Mouse (Mus musculus) neutrophil, adult 5-6 weeks (primary cell): ENCODE results near the gene Hdgfl3. TPM values are rescaled to one million over a fixed set of nuclear protein-coding genes. Genes with fewer than 3 reads are reported as not detected.

Source experiments
- ATAC-seq: fragments of 151-379, 151-347 bp; 2 replicates; pipeline ENCODE4 v1.8.0; 2017; ENCODE audit warnings: mild to moderate bottlenecking, moderate TSS enrichment; ENCODE audit not compliant: insufficient number of reproducible peaks, poor library complexity, low FRiP score, severe bottlenecking; ENCODE audit errors: extremely low read depth
- total RNA-seq: library from RNA; stranded (forward); fragments of 200-1000 nt; gene quantifications from 2 replicates; pipeline ENCODE4 v1.2.3, GENCODE M21; 2017

Hdgfl3 gene
- total RNA-seq: 2.8 and 4.0 TPM in 2 replicates

GRCm38 (mm10) chr7:81934267-81934745, at the start of gene Hdgfl3:
Hdgfl3 (minus strand) TSS chr7:81934473.
- no peak for ATAC-seq

DNA sequence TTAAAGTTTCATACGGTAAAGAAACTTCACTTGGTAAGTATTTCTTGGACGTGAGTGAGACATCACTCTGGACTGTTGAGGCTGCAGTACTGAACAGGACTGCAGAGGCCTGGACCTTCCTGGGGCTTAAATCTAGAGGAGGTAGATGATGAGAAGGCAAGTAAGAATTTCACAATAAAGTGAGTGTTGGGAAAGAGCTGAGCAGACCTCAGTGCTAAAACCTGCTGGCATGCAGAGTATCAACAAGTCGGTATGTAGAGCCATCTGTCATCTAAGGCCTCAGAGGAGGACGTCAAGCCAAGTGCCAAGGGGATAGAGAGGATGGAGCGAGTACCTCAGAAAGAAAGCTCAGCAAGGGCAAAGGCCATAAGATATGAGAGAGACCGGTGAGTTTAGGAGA, 49.4 kb upstream of the Hdgfl3 start:
- ATAC-seq: no peak

GRCm38 (mm10) chr7:81978304-81978703, 44.0 kb upstream of the Hdgfl3 start:
- ATAC-seq: no peak

- no peak for ATAC-seq
Measured at GRCm38 (mm10) chr7:81974616-81975015, 40.3 kb upstream of the Hdgfl3 start.

DNA sequence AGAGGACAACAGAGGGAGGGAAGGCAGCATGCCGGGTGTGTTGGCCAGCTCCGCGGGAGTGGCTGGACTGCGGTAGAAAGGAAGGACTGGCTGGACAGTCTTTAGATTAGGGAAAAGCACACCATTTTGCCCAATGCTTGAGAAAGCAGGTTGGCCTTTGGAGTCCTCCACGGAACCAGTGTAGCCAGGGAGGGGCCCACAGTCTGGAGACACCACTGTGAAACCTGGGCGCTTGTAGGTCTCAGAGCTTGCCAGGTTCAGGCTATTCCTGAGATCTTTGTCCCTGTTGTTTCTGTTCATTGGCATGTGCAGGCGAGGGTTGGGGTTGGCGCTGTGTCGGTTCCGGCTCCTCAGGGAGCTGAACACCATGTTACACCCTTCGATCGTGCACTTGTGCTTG, 39.7 kb upstream of the Hdgfl3 start:
- ATAC-seq: no peak

- ATAC-seq: no peak
Measured at GRCm38 (mm10) chr7:81973339-81973738, 39.1 kb upstream of the Hdgfl3 start.

- no peak for ATAC-seq
Measured at GRCm38 (mm10) chr7:81968975-81969374, 34.7 kb upstream of the Hdgfl3 start.

DNA sequence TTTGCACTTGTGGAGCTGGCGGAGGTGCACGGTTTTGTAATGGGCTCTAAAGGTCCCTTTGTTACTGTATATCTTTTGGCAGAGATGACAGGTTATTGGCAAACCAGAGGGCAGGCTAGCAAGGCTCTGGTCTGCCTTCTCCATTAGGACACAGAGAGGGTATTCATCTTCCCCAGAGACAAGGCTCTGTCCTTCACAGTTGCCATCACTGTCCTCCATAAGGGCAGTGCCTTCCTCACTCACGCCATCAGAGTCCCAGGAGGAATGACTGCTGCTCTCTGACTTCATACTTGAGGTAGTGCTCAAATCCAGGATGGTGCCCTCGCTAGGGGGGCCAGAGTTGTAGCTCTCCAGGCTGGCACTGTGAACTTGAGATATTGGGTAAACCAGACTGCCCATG, 34.2 kb upstream of the Hdgfl3 start:
- no peak for ATAC-seq

- no peak for ATAC-seq
Measured at GRCm38 (mm10) chr7:81966195-81966594, 31.9 kb upstream of the Hdgfl3 start.

DNA sequence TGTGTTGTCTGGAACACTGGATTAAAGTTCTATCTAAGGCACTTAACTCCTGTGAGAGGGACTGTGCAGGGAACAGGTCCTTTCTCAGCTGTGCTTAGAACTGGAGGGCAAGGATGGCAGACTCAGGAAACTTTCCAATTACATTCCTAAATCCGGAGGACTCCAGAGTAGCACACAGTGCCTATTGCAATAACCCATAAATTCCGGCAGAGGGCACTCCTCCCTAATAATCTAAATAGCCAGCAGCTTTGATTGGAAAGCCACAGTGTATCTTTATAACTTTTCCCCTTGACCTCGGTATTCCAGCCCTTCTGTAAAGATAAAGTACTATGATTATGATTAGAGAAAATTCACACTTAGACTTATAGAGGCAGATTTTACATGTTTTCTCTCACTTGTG, 25.4 kb upstream of the Hdgfl3 start:
- peak; percentile 46; the same call in 1 of the 2 replicates for ATAC-seq

GRCm38 (mm10) chr7:81954208-81954846, 20.1 kb upstream of the Hdgfl3 start:
- 0 out of 2 replicates have a peak, but pooled peaks have one; percentile 36 for ATAC-seq

DNA sequence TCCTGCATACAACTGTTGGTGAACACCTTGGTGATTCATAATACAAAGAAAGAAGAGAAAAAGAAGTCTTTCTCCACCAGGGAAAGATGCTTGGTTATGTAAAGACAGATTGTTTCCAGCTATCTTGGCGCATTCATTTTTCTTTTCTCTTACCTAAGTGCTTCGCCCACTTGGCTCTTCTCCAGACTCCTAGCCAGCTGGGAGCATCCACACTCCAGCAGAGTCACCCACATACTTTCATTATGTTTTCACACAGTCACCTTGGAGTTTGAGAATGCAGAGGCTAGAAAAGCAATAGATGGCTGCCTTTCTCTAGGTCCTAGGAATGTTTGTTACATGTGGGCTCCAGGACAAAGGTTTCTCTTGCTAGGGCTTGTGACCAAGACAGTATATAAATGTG, 16.2 kb upstream of the Hdgfl3 start:
- no peak for ATAC-seq

DNA sequence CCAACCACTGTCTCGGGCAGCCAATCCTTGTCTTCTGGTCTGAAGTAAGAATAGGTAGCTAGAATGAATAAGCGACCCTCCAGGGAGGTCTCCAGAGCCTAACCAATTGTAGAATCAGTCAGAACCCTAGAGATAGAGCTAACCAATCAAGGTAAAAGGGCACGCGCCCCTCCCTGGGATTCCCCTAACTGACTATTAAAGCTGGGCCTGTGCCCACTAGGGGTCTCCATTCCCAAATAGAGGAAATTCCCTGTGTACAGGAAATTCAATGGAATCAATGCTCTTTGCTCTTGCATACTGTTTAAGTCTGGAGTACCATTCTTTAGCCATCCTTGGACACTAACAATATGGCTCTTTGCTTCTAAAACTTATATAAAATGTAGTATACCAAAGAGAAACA, 11.1 kb upstream of the Hdgfl3 start:
- no peak for ATAC-seq

- ATAC-seq: no peak
Measured at GRCm38 (mm10) chr7:81934806-81935205, 533 bp upstream of the Hdgfl3 start.

GRCm38 (mm10) chr7:81933601-81934266, 539 bp downstream of the Hdgfl3 start:
- no peak for ATAC-seq

GRCm38 (mm10) chr7:81933061-81933600, 1.1 kb downstream of the Hdgfl3 start:
- no peak for ATAC-seq

- no peak for ATAC-seq
Measured at GRCm38 (mm10) chr7:81932521-81933045, 1.7 kb downstream of the Hdgfl3 start.

DNA sequence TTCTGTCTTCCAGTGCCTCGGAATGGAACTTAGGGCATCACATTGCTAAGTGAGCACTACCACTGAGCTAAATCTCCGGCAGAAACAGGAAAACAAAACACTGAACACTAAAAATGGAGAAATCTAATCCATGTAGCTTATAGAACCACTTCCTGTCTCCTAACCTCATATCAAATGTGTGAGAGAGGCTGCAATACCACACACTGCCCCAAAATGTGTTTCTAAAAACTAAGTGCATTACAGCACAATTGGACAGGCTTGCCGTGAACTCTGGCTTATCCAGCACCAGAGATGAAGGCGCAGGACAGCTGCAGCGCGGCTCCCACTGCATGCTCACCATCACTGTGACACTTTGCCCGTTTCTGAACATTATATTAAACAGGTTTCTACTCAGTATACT, 5.3 kb downstream of the Hdgfl3 start:
- ATAC-seq: no peak

- peak; percentile 76 for ATAC-seq
Measured at GRCm38 (mm10) chr7:81921379-81921952, 12.8 kb downstream of the Hdgfl3 start.

GRCm38 (mm10) chr7:81920314-81920713, 14.0 kb downstream of the Hdgfl3 start:
- no peak for ATAC-seq
